Mouse (Mus musculus): ENCODE measurements around the gene Nomo1. TPM values are rescaled to one million over a fixed set of nuclear protein-coding genes. Genes with fewer than 3 reads are reported as not detected.

The Nomo1 gene
- total and polyA plus RNA-seq, 2 experiments, result 15.3 to 19.7 TPM

- TF ChIP-seq POLR2A (IDR thresholded peaks at IDR 0.05; ENCODE audit: extremely low read depth, insufficient read depth, low read length), result no peak
- no peak for TF ChIP-seq CTCF (IDR thresholded peaks at IDR 0.05; ENCODE audit: low read depth, low read length)
- no peak for DNase-seq (ENCODE audit: extremely low read depth, low read depth, low spot score)
Observed at GRCm38 (mm10) chr7:46105484-46105883, 72.0 kb downstream of the Nomo1 start.

GRCm38 (mm10) chr7:46110079-46110478, 76.6 kb downstream of the Nomo1 start:
- Histone ChIP-seq H3K79me2 (ENCODE audit: control insufficient read depth, insufficient read depth, low read length) (no peaks in the 10 kb centered on the region), H3K27me3 (ENCODE audit: control insufficient read depth, insufficient read depth, low read length) (no peaks in the 10 kb centered on the region), H3K9ac (ENCODE audit: low read depth, low read length) (no peak overlapping the region), H3K27ac (replicated peaks; ENCODE audit: insufficient read depth, low read depth, low read length) (no peak overlapping the region), H3K4me3 (ENCODE audit: insufficient read depth, low read depth, low read length) (no peak overlapping the region), H3K4me1 (ENCODE audit: control insufficient read depth, insufficient read depth, low read length) (no peaks in the 10 kb centered on the region), H3K36me3 (ENCODE audit: control insufficient read depth, insufficient read depth, low read length) (no peaks in the 10 kb centered on the region)
- 72% methylated on average over 3 of the region's 3 CpGs for WGBS
- DNase-seq (ENCODE audit: extremely low read depth, low read depth, low spot score), result no peak
- no peak for TF ChIP-seq POLR2A (IDR thresholded peaks at IDR 0.05; ENCODE audit: extremely low read depth, insufficient read depth, low read length)

More at GRCm38 (mm10) chr7:46105484-46105883, 72.0 kb downstream of the Nomo1 start:
- Histone ChIP-seq H3K27ac (replicated peaks; ENCODE audit: insufficient read depth, low read depth, low read length) (no peak overlapping the region), H3K9ac (ENCODE audit: low read depth, low read length) (no peak overlapping the region), H3K36me3 (ENCODE audit: control insufficient read depth, insufficient read depth, low read length) (no peaks in the 10 kb centered on the region), H3K79me2 (ENCODE audit: control insufficient read depth, insufficient read depth, low read length) (no peaks in the 10 kb centered on the region), H3K4me3 (ENCODE audit: insufficient read depth, low read depth, low read length) (no peak overlapping the region), H3K27me3 (ENCODE audit: control insufficient read depth, insufficient read depth, low read length) (peaks cover 1% of the 10 kb centered on the region; the same call in 1 of the 2 replicates), H3K4me1 (ENCODE audit: control insufficient read depth, insufficient read depth, low read length) (no peaks in the 10 kb centered on the region)
- WGBS, result 88% methylated on average over 7 of the region's 7 CpGs

GRCm38 (mm10) chr7:46111212-46111817, 77.8 kb downstream of the Nomo1 start:
- WGBS, result 86% methylated on average over 15 of the region's 15 CpGs
- no peaks in the 10 kb centered on the region for H3K79me2 ChIP-seq (ENCODE audit: control insufficient read depth, insufficient read depth, low read length)
- H3K27me3 ChIP-seq (ENCODE audit: control insufficient read depth, insufficient read depth, low read length), result no peaks in the 10 kb centered on the region
- no peaks in the 10 kb centered on the region for H3K36me3 ChIP-seq (ENCODE audit: control insufficient read depth, insufficient read depth, low read length)
- no peak overlapping the region for H3K9ac ChIP-seq (ENCODE audit: low read depth, low read length)
- no peak overlapping the region for H3K4me3 ChIP-seq (ENCODE audit: insufficient read depth, low read depth, low read length)
- TF ChIP-seq CTCF (IDR thresholded peaks at IDR 0.05; ENCODE audit: low read depth, low read length) (no peak), POLR2A (IDR thresholded peaks at IDR 0.05; ENCODE audit: extremely low read depth, insufficient read depth, low read length) (no peak)
- H3K27ac ChIP-seq (replicated peaks; ENCODE audit: insufficient read depth, low read depth, low read length), result no peak overlapping the region
- H3K4me1 ChIP-seq (ENCODE audit: control insufficient read depth, insufficient read depth, low read length), result no peaks in the 10 kb centered on the region
- DNase-seq (ENCODE audit: extremely low read depth, low read depth, low spot score), result no peak

GRCm38 (mm10) chr7:46111938-46112337, 78.4 kb downstream of the Nomo1 start:
- H3K27ac ChIP-seq (replicated peaks; ENCODE audit: insufficient read depth, low read depth, low read length), result no peak overlapping the region
- H3K4me1 ChIP-seq (ENCODE audit: control insufficient read depth, insufficient read depth, low read length), result no peaks in the 10 kb centered on the region
- no peaks in the 10 kb centered on the region for H3K27me3 ChIP-seq (ENCODE audit: control insufficient read depth, insufficient read depth, low read length)
- H3K79me2 ChIP-seq (ENCODE audit: control insufficient read depth, insufficient read depth, low read length), result no peaks in the 10 kb centered on the region
- H3K36me3 ChIP-seq (ENCODE audit: control insufficient read depth, insufficient read depth, low read length), result no peaks in the 10 kb centered on the region
- no peak overlapping the region for H3K9ac ChIP-seq (ENCODE audit: low read depth, low read length)
- WGBS, result 71% methylated on average over 6 of the region's 6 CpGs
- TF ChIP-seq POLR2A (IDR thresholded peaks at IDR 0.05; ENCODE audit: extremely low read depth, insufficient read depth, low read length), result no peak
- TF ChIP-seq CTCF (IDR thresholded peaks at IDR 0.05; ENCODE audit: low read depth, low read length), result no peak
- DNase-seq (ENCODE audit: extremely low read depth, low read depth, low spot score), result no peak
- H3K4me3 ChIP-seq (ENCODE audit: insufficient read depth, low read depth, low read length), result no peak overlapping the region

GRCm38 (mm10) chr7:46113435-46113834, 79.9 kb downstream of the Nomo1 start:
- Histone ChIP-seq H3K4me1 (ENCODE audit: control insufficient read depth, insufficient read depth, low read length) (no peaks in the 10 kb centered on the region), H3K27me3 (ENCODE audit: control insufficient read depth, insufficient read depth, low read length) (no peaks in the 10 kb centered on the region), H3K36me3 (ENCODE audit: control insufficient read depth, insufficient read depth, low read length) (no peaks in the 10 kb centered on the region), H3K4me3 (ENCODE audit: insufficient read depth, low read depth, low read length) (no peak overlapping the region), H3K27ac (replicated peaks; ENCODE audit: insufficient read depth, low read depth, low read length) (no peak overlapping the region), H3K79me2 (ENCODE audit: control insufficient read depth, insufficient read depth, low read length) (no peaks in the 10 kb centered on the region), H3K9ac (ENCODE audit: low read depth, low read length) (no peak overlapping the region)
- DNase-seq (ENCODE audit: extremely low read depth, low read depth, low spot score), result no peak
- WGBS, result 75% methylated on average over 3 of the region's 3 CpGs
- no peak for TF ChIP-seq POLR2A (IDR thresholded peaks at IDR 0.05; ENCODE audit: extremely low read depth, insufficient read depth, low read length)
- TF ChIP-seq CTCF (IDR thresholded peaks at IDR 0.05; ENCODE audit: low read depth, low read length), result no peak

GRCm38 (mm10) chr7:46116118-46116581, 82.7 kb downstream of the Nomo1 start:
- no peaks in the 10 kb centered on the region for H3K36me3 ChIP-seq (ENCODE audit: control insufficient read depth, insufficient read depth, low read length)
- no peaks in the 10 kb centered on the region for H3K4me1 ChIP-seq (ENCODE audit: control insufficient read depth, insufficient read depth, low read length)
- 51% methylated on average over 10 of the region's 10 CpGs for WGBS

More at GRCm38 (mm10) chr7:46116118-46116581, 82.7 kb downstream of the Nomo1 start:
- no peak overlapping the region for H3K27ac ChIP-seq (replicated peaks; ENCODE audit: insufficient read depth, low read depth, low read length)
- no peak overlapping the region for H3K4me3 ChIP-seq (ENCODE audit: insufficient read depth, low read depth, low read length)
- no peak overlapping the region for H3K9ac ChIP-seq (ENCODE audit: low read depth, low read length)
- no peak for TF ChIP-seq POLR2A (IDR thresholded peaks at IDR 0.05; ENCODE audit: extremely low read depth, insufficient read depth, low read length)
- no peak for TF ChIP-seq CTCF (IDR thresholded peaks at IDR 0.05; ENCODE audit: low read depth, low read length)
- no peak for DNase-seq (ENCODE audit: extremely low read depth, low read depth, low spot score)
- H3K79me2 ChIP-seq (ENCODE audit: control insufficient read depth, insufficient read depth, low read length), result no peaks in the 10 kb centered on the region
- no peaks in the 10 kb centered on the region for H3K27me3 ChIP-seq (ENCODE audit: control insufficient read depth, insufficient read depth, low read length)

All from liver, adult 2 months (tissue).